Mouse (Mus musculus) liver, adult 2 months (tissue): Measurements from ENCODE around the gene Gm3448.
"Not testable (repeated sequence)": the region's sequence is repeated elsewhere in the genome, so short reads cannot be mapped to it uniquely, and the experiment has no call there.

Experiments used
- CTCF ChIP-seq: fragments of 200-500 bp; IDR thresholded peaks from 2 replicates; pipeline ENCODE4 v1.5.1; 2011; ENCODE audit warnings: low read depth, low read length, control low read depth
- POLR2A ChIP-seq: fragments of 200-500 bp; IDR thresholded peaks from 2 replicates; pipeline ENCODE4 v1.6.1; 2011; ENCODE audit warnings: low read length, control low read depth; ENCODE audit not compliant: insufficient read depth; ENCODE audit errors: extremely low read depth

DNA sequence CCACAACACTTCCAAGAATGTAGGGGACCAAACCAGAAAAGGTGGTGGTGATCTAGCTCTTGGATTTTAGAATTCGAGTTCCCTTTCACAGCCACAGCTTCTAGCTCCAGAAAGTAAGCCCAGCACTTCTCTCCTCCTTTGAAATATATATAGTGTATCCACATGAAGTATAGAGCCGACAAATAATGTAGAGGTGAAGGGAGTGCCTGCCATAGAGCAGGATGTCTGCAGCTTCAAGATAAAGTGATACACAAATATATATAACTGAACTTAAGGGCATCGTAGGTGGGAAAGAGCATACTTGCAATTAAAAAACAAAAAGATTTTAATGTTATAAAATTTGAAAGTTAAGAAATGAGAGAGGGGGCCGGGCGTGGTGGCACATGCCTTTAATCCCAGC is 47.2 kb downstream of the Gm3448 start:
- TF ChIP-seq CTCF, POLR2A: not testable (repeated sequence)
